Mouse (Mus musculus): ENCODE data around the gene Gpr107.

- no peak for TF ChIP-seq CTCF (IDR thresholded peaks at IDR 0.05; ENCODE audit: borderline replicate concordance, extremely low read depth, insufficient read depth, insufficient read length)
- no peak for TF ChIP-seq POLR2A (IDR thresholded peaks at IDR 0.05; ENCODE audit: borderline replicate concordance, extremely low read depth, insufficient read depth, insufficient read length, poor library complexity, severe bottlenecking)
These were observed 31.7 kb downstream of the Gpr107 start for GRCm38 (mm10) chr2:31183830-31184229.
